Mouse (Mus musculus) heart, embryonic 12.5 days (tissue): ENCODE measurements around the gene Sstr4. TPM values are rescaled to one million over a fixed set of nuclear protein-coding genes. Genes with fewer than 3 reads are reported as not detected.
A peak's percentile ranks its signal among the peaks of the same experiment; 100 is the strongest.

Source experiments
- ATAC-seq: fragments of 200-750 bp; cut with Nextera tagmentation; 2 replicates; pipeline ENCODE4 v1.8.0; 2017; ENCODE audit warnings: moderate TSS enrichment, moderate library complexity; ENCODE audit not compliant: insufficient number of reproducible peaks, low FRiP score
- H3K27ac ChIP-seq: fragments of 300-500 bp; sonication (generic); 2 replicates; pipeline ENCODE4 v1.5.1; 2016; ENCODE audit warnings: mild to moderate bottlenecking, moderate library complexity; ENCODE audit not compliant: poor library complexity, severe bottlenecking
- H3K27me3 ChIP-seq: fragments of 300-500 bp; sonication (generic); replicated peaks from 2 replicates; pipeline ENCODE4 v1.6.1; 2016; ENCODE audit warnings: mild to moderate bottlenecking, moderate library complexity
- H3K36me3 ChIP-seq: fragments of 300-500 bp; sonication (generic); 2 replicates; pipeline ENCODE4 v1.6.1; 2016; ENCODE audit warnings: mild to moderate bottlenecking, moderate library complexity
- H3K4me1 ChIP-seq: fragments of 300-500 bp; sonication (generic); replicated peaks from 2 replicates; pipeline ENCODE4 v1.6.1; 2016; ENCODE audit warnings: mild to moderate bottlenecking
- H3K4me2 ChIP-seq: fragments of 300-500 bp; sonication (generic); 2 replicates; pipeline ENCODE4 v1.6.1; 2016; ENCODE audit warnings: mild to moderate bottlenecking, moderate library complexity
- H3K4me3 ChIP-seq: fragments of 300-500 bp; sonication (generic); 2 replicates; pipeline ENCODE4 v1.5.1; 2016; ENCODE audit warnings: mild to moderate bottlenecking
- H3K9ac ChIP-seq: fragments of 300-500 bp; sonication (generic); 2 replicates; pipeline ENCODE4 v1.6.1; 2016; ENCODE audit warnings: mild to moderate bottlenecking, moderate library complexity
- H3K9me3 ChIP-seq: fragments of 300-500 bp; sonication (generic); replicated peaks from 2 replicates; pipeline ENCODE4 v1.6.1; 2016; ENCODE audit warnings: mild to moderate bottlenecking, moderate library complexity
- WGBS: fragments of 180-500 bp; shearing (Covaris S2); methylation state at CpG from one replicate; pipeline ENCODE4 v1.1.7; 2016; 5-methylcytosine and 5-hydroxymethylcytosine counted together
- polyA plus RNA-seq: library from polyadenylated mRNA; unstranded; fragments of >200 nt; fragmentation: Nextera tagmentation; extraction: Ambion mirVana; gene quantifications from 2 replicates; pipeline ENCODE4 v1.2.1, GENCODE M21; 2016

The Sstr4 gene
- polyA plus RNA-seq, 1 experiment from 2014 or later = 0.93 TPM

DNA sequence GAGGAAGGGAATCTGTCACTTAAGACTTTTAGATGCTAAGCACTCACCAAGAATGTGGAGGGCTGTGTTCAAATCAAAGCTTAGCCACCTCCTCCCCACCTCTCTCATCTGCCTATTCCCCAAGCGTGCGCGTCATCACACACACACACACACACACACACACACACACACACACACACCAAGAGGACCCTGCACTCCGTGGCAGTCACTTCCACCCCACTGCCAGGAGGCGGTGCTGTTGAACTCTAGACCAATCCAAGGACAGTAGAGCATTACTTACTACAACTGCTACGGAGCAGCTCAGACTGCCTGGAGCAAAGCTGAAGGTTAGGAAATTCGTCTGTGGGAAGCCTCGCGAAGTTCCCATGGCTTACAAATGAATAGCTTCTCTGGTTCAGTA, 14.0 kb downstream of the Sstr4 start:
- no peaks in the 10 kb centered on the region for H3K9me3 ChIP-seq
- no peak overlapping the region for H3K9ac ChIP-seq
- peaks cover 30% of the 10 kb centered on the region for H3K4me1 ChIP-seq
- WGBS = 16% methylated on average over 9 of the region's 9 CpGs
- peak; percentile 76 for ATAC-seq
- H3K27me3 ChIP-seq = peaks cover 9% of the 10 kb centered on the region
- no peak overlapping the region for H3K4me3 ChIP-seq
- no peaks in the 10 kb centered on the region for H3K36me3 ChIP-seq
- no peak overlapping the region for H3K27ac ChIP-seq
- peak overlapping the region; percentile 89 for H3K4me2 ChIP-seq

DNA sequence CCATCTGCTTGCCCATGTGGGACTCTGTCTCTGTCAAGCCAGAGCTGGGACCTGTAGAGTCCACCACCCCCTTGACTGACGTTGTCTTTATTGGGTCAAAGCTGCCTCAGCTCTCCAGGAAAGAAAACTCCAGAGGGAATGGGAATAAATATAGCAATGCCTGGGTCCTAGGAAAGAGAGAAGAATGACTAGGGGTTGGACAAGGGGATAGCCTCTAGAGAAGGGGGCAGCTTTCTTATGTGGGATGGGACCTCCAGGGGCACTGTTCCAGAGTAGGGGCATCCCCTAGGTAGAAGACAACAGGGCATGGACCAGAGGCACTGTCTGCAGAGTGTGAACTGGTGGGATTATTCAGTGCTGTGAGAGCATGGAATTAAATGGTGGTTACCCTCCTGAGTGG, 14.7 kb downstream of the Sstr4 start:
- Histone ChIP-seq H3K4me2 (no peak overlapping the region), H3K36me3 (no peaks in the 10 kb centered on the region), H3K4me3 (no peak overlapping the region), H3K4me1 (peaks cover 30% of the 10 kb centered on the region), H3K27me3 (peaks cover 9% of the 10 kb centered on the region), H3K9me3 (no peaks in the 10 kb centered on the region), H3K9ac (no peak overlapping the region), H3K27ac (no peak overlapping the region)
- no peak for ATAC-seq
- WGBS = 89% methylated on average over 1 of the region's 1 CpGs

DNA sequence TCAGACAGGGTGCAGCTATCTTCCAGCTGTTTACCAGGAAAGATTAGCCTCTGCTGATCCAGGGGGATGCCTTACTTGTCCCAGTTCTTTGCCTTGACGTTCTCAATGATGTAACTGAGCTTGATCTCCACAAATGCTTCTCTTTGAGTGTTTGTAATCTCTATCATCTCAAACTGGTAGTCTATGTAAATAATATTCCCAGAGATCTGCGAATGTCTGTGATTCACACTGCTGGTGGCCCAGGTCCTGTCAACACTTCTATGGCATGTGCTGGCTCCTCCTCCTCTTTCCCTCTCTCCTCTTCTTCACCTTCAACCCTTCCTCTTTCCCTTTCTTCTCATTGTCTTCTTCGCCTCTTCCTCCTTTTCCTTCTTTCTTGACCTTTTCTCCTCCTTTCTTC, 24.0 kb downstream of the Sstr4 start:
- no peak overlapping the region for H3K4me3 ChIP-seq
- ATAC-seq = no peak
- no peaks in the 10 kb centered on the region for H3K36me3 ChIP-seq
- H3K4me1 ChIP-seq = no peaks in the 10 kb centered on the region
- no peak overlapping the region for H3K4me2 ChIP-seq
- H3K27ac ChIP-seq = no peak overlapping the region
- 46% methylated on average over 3 of the region's 3 CpGs for WGBS
- H3K9ac ChIP-seq = no peak overlapping the region
- no peaks in the 10 kb centered on the region; the same call in 1 of the 2 replicates for H3K9me3 ChIP-seq
- H3K27me3 ChIP-seq = no peaks in the 10 kb centered on the region

DNA sequence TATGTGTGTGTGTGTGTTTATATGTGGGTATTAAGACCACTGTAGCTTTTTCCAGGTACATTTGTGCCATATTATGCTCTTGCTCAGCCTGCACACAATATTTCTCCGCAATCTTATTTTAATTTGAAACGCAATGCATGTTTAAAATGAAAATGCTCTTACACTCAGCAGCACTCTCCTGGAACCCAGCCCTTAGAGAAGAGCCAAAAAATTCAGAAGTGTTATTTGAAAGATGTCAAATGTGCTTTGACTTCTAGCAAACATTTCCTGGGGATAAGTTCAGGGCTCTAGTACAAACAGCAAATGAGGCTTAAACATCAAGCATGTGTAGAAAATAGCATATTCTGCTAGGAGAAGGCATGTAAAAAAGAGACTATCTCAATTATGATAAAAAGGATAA, 24.6 kb downstream of the Sstr4 start:
- 92% methylated on average over 2 of the region's 2 CpGs for WGBS
- Histone ChIP-seq H3K36me3 (no peaks in the 10 kb centered on the region), H3K4me2 (no peak overlapping the region), H3K4me3 (no peak overlapping the region), H3K9ac (no peak overlapping the region), H3K9me3 (no peaks in the 10 kb centered on the region; the same call in 1 of the 2 replicates), H3K4me1 (no peaks in the 10 kb centered on the region), H3K27ac (no peak overlapping the region), H3K27me3 (no peaks in the 10 kb centered on the region)
- ATAC-seq = no peak

DNA sequence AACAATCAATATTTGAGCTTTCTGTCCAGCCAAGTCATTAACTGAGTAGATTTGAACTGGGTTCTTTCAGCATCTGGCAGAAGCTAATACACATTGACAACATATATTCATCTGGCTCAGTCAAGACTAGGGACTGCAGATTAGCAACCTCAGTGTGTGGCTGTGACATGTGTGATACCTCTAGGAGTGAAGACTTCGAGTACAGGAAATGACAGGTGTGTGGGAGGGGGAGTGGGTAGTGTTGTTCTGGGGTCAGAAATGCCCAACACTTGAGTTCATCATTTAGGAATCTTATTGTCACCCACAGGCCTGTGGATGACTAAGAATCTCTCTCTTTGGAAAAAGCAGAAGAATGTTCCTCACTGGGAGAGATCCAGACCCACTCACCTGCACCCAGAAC, 26.0 kb downstream of the Sstr4 start:
- Histone ChIP-seq H3K4me1 (no peaks in the 10 kb centered on the region), H3K9me3 (no peaks in the 10 kb centered on the region), H3K27ac (no peak overlapping the region), H3K36me3 (no peaks in the 10 kb centered on the region), H3K27me3 (no peaks in the 10 kb centered on the region), H3K4me3 (no peak overlapping the region), H3K9ac (no peak overlapping the region), H3K4me2 (no peak overlapping the region)
- ATAC-seq = no peak
- WGBS = 47% methylated on average over 1 of the region's 1 CpGs

DNA sequence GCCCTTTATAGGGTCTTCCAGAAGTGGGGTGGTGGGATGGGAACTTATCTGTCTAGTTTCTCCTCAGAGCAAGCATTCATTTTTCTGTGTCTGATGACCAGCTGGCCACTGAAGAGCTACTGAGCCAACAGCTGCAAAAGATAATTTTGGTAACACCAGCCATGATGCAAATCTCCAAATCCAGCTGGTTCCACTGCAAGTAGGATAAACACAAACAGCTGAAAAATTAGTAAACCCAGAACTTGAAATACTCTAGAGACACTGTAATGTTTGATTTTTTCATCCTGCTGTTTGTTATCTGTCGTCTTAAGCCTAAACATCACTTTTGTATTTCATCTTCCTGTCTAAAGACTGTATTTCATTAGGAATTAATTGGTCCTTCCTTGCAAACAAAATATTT, 26.6 kb downstream of the Sstr4 start:
- Histone ChIP-seq H3K9me3 (no peaks in the 10 kb centered on the region), H3K4me2 (no peak overlapping the region), H3K27me3 (no peaks in the 10 kb centered on the region), H3K4me3 (no peak overlapping the region), H3K36me3 (no peaks in the 10 kb centered on the region), H3K9ac (no peak overlapping the region), H3K4me1 (no peaks in the 10 kb centered on the region), H3K27ac (no peak overlapping the region)
- no peak for ATAC-seq
- 82% methylated on average over 1 of the region's 1 CpGs for WGBS

DNA sequence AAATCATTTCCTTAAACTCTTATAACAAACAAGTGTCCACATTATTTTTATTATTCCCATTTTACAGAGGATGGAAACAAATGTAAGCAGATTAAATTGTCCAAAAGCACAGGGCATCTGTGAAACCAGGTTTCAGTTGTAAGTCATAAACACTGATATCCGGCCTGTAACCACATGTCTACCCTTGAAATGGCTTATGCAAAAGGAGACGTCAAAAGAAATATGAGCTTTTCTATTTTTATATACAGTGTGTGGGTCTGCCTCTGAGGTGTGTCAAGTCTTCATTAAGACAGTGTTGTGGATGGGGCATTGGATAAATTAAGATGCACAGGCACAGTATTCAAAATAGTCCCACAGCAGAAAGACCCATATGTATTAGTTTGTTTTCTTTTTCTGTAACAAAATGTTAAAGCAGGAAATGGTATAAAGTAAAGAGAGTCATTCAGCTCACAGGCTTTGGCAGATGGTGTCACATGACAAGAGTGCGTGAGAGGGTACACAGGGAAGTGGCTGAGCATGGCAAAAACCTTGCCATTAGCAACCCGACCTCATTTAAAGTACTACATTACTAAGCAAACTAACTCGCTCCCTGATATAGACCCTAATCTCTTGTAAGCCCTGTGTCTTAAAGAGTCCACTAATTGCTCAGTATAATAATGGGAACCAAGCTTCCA, 30.7 kb downstream of the Sstr4 start:
- H3K27ac ChIP-seq = no peak overlapping the region
- H3K4me2 ChIP-seq = no peak overlapping the region
- no peaks in the 10 kb centered on the region for H3K4me1 ChIP-seq
- no peaks in the 10 kb centered on the region for H3K9me3 ChIP-seq
- 78% methylated on average over 5 of the region's 5 CpGs for WGBS
- no peak overlapping the region for H3K9ac ChIP-seq
- no peak for ATAC-seq
- H3K36me3 ChIP-seq = no peaks in the 10 kb centered on the region
- H3K27me3 ChIP-seq = no peaks in the 10 kb centered on the region
- no peak overlapping the region for H3K4me3 ChIP-seq

DNA sequence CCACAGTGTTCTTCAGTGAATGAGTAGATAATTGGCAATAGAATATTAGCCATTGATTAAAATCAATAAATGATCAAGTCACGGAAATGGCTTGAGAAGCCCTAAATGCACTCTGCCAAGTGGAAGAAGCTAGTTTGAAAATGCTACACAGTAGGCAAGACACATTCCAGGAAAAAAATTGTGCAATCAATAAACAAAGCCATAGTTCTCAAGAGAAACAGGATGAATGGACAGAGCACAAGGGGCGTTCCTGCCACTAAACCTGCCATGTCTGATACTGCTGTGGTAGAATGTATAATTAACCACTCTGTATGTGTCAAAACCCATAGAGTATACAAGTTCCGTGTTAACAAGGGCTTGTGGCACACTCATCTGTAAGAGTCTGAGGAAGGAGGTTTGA, 32.4 kb downstream of the Sstr4 start:
- H3K27me3 ChIP-seq = no peaks in the 10 kb centered on the region
- no peaks in the 10 kb centered on the region for H3K9me3 ChIP-seq
- no peak overlapping the region for H3K4me3 ChIP-seq
- H3K4me2 ChIP-seq = no peak overlapping the region
- no peak overlapping the region for H3K9ac ChIP-seq
- no peak for ATAC-seq
- H3K4me1 ChIP-seq = no peaks in the 10 kb centered on the region
- WGBS = 78% methylated on average over 3 of the region's 3 CpGs
- H3K27ac ChIP-seq = no peak overlapping the region
- H3K36me3 ChIP-seq = no peaks in the 10 kb centered on the region

DNA sequence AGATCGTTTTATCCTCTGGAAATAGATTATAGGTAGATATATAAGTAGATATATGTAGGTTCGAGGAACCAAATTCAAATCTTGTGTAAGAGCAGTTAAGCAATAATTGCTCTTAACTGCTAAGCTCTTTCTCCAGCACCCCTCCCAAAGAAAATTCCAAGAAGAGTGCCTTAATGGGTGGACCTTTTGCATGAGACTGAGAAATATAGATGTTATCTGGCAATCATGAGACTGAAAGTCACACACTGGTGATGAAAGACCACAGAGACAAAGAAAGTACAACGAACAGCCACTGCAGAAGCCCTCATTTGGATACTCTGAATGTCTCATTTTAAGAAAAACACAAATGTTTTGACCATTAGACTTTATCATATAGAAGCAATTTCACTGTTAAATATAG, 33.4 kb downstream of the Sstr4 start:
- H3K36me3 ChIP-seq = no peaks in the 10 kb centered on the region
- H3K4me1 ChIP-seq = no peaks in the 10 kb centered on the region
- no peaks in the 10 kb centered on the region for H3K9me3 ChIP-seq
- H3K27ac ChIP-seq = no peak overlapping the region
- WGBS = 72% methylated on average over 3 of the region's 3 CpGs
- ATAC-seq = no peak
- H3K27me3 ChIP-seq = no peaks in the 10 kb centered on the region
- H3K4me2 ChIP-seq = no peak overlapping the region
- no peak overlapping the region for H3K9ac ChIP-seq
- H3K4me3 ChIP-seq = no peak overlapping the region

DNA sequence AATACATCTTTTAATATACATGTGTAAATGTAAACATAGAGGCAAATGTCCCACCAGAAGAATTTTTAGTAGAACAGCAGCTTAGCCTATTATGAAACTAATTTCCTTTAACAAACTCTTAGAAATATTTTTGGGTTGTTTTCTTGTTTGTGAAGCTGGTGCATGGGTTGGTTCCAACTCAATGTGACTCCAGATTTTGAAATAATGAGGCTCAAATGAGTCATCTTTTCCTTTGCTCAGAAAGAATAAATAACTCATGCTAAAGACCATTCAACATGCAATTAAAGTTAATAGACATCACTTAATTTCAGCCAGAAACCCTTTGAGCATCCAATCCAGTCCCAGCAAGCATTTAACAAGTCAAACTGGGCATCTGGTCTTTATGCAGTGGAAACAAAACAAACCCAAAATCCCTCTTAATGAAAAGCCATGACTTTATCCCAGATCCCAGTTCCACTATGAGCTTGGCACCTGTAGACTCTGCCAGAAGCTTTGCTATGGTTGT, 33.9 kb downstream of the Sstr4 start:
- no peak for ATAC-seq
- Histone ChIP-seq H3K9ac (no peak overlapping the region), H3K27me3 (no peaks in the 10 kb centered on the region), H3K36me3 (no peaks in the 10 kb centered on the region), H3K4me2 (no peak overlapping the region), H3K4me1 (no peaks in the 10 kb centered on the region), H3K9me3 (no peaks in the 10 kb centered on the region), H3K4me3 (no peak overlapping the region), H3K27ac (no peak overlapping the region)

DNA sequence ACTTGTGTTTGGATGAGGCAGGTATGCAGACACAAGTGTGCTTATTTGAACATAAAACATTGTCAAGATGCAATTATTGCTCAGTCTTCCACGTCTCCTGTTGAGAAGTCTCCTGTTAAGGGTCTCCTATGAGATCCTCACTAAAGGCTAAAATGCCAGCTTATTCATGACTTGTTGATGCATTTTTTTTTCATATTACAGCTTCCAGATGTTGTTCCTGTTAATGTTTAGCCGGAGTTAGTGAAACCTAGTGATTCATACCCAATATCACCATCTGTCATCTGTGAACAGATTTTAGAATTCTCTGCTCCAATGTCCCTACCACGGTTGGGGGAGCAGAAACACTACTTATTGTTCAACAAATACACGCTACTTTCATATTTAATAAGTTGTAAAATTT, 35.8 kb downstream of the Sstr4 start:
- no peaks in the 10 kb centered on the region for H3K4me1 ChIP-seq
- no peaks in the 10 kb centered on the region for H3K27me3 ChIP-seq
- no peaks in the 10 kb centered on the region for H3K36me3 ChIP-seq
- no peak for ATAC-seq
- H3K4me2 ChIP-seq = no peak overlapping the region
- H3K4me3 ChIP-seq = no peak overlapping the region
- no peaks in the 10 kb centered on the region for H3K9me3 ChIP-seq
- no peak overlapping the region for H3K9ac ChIP-seq
- no peak overlapping the region for H3K27ac ChIP-seq
- WGBS = 72% methylated on average over 4 of the region's 4 CpGs

DNA sequence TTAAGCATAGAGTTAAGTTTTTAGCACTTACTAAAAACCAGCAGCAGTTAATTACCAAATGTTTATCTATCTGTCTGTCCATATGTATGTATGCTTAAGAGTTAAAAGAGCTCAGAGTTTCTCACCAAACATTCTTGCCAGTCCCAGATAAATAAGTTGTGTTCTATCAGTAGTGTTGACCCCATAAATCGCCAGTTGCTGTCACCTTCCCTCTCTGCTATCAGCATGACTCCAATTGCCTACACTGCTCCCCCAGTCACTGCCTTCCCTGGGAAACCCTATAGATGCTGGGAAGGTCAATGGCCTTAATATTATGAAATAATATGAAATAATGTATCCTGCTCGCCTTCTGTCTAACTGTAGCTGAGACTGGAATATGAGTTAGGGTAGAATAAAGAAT, 37.2 kb downstream of the Sstr4 start:
- WGBS = 40% methylated on average over 2 of the region's 2 CpGs
- no peak overlapping the region for H3K4me2 ChIP-seq
- H3K9me3 ChIP-seq = no peaks in the 10 kb centered on the region
- H3K27me3 ChIP-seq = no peaks in the 10 kb centered on the region
- H3K4me3 ChIP-seq = no peak overlapping the region
- no peak for ATAC-seq
- no peak overlapping the region for H3K9ac ChIP-seq
- no peak overlapping the region for H3K27ac ChIP-seq
- H3K4me1 ChIP-seq = peaks cover 4% of the 10 kb centered on the region; the same call in 1 of the 2 replicates
- no peaks in the 10 kb centered on the region for H3K36me3 ChIP-seq
